Mouse (Mus musculus) liver, adult 2 months (tissue): Measurements from ENCODE around the gene Naa25. TPM values are rescaled to one million over a fixed set of nuclear protein-coding genes. Genes with fewer than 3 reads are reported as not detected.

Experiments
- DNase-seq: peaks from one replicate; pipeline ENCODE4 v3.0.0-alpha.2; 2011; ENCODE audit warnings: low read depth, low spot score; ENCODE audit errors: extremely low read depth
- H3K27ac ChIP-seq: fragments of 200-500 bp; replicated peaks from 2 replicates; pipeline ENCODE4 v1.5.1; 2012; ENCODE audit warnings: low read depth, mild to moderate bottlenecking, control low read depth, inconsistent platforms, low read length; ENCODE audit not compliant: insufficient read depth
- H3K27me3 ChIP-seq: fragments of 200-500 bp; 2 replicates; pipeline ENCODE4 v1.6.1; 2012; ENCODE audit warnings: mild to moderate bottlenecking, moderate library complexity, low read length, inconsistent platforms; ENCODE audit not compliant: control insufficient read depth, insufficient read depth
- H3K36me3 ChIP-seq: fragments of 200-500 bp; 2 replicates; pipeline ENCODE4 v1.6.1; 2012; ENCODE audit warnings: low read length, inconsistent platforms; ENCODE audit not compliant: control insufficient read depth, insufficient read depth
- H3K4me1 ChIP-seq: fragments of 200-500 bp; 2 replicates; pipeline ENCODE4 v1.6.1; 2011; ENCODE audit warnings: low read length; ENCODE audit not compliant: control insufficient read depth, insufficient read depth
- H3K4me3 ChIP-seq: fragments of 200-500 bp; 2 replicates; pipeline ENCODE4 v1.5.1; 2011; ENCODE audit warnings: low read depth, mild to moderate bottlenecking, control low read depth, low read length, moderate library complexity; ENCODE audit not compliant: insufficient read depth
- H3K79me2 ChIP-seq: fragments of 200-500 bp; 2 replicates; pipeline ENCODE4 v1.6.1; 2012; ENCODE audit warnings: inconsistent platforms, mild to moderate bottlenecking, low read length, moderate library complexity; ENCODE audit not compliant: control insufficient read depth, insufficient read depth
- H3K9ac ChIP-seq: fragments of 200-500 bp; 2 replicates; pipeline ENCODE4 v1.6.1; 2012; ENCODE audit warnings: low read depth, mild to moderate bottlenecking, control low read depth, inconsistent platforms, low read length
- CTCF ChIP-seq: fragments of 200-500 bp; IDR thresholded peaks from 2 replicates; pipeline ENCODE4 v1.5.1; 2011; ENCODE audit warnings: low read depth, low read length, control low read depth
- POLR2A ChIP-seq: fragments of 200-500 bp; IDR thresholded peaks from 2 replicates; pipeline ENCODE4 v1.6.1; 2011; ENCODE audit warnings: low read length, control low read depth; ENCODE audit not compliant: insufficient read depth; ENCODE audit errors: extremely low read depth
- WGBS: fragments of 180-500 bp; shearing (Covaris S2); methylation state at CpG from one replicate; pipeline ENCODE4 v1.1.7; 2018; 5-methylcytosine and 5-hydroxymethylcytosine counted together
- polyA plus RNA-seq: library from polyadenylated mRNA; depleted of rRNA; stranded (reverse); fragments of >200 nt; gene quantifications from 2 replicates; pipeline ENCODE4 v1.2.3, GENCODE M21; 2012
- total RNA-seq: library from RNA; depleted of rRNA; stranded (reverse); fragments of >200 nt; gene quantifications from 2 replicates; pipeline ENCODE4 v1.2.3, GENCODE M21; 2014

Naa25 gene
- total and polyA plus RNA-seq, 2 experiments, result 7.6 to 8.6 TPM

DNA sequence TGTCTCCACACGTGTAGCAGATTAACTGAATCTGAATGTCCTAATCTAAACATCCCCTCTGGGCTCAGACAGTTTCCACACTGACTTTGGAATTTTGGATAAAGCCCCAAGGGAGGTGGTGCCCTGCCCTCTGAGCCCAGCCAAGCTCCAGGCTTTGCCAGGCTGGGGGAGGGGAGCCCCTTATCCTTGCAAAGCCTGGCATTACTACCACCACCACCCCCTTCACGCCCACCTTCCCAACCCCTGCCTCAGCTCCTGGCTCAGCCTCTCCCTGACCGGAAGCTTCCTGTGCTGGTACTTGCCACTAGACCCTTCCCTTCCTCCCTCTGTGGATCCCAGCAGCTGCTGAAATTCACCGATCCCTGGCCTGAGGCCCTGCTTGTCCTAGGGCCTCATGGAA, 10.6 kb upstream of the Naa25 start:
- no peaks in the 10 kb centered on the region for H3K27me3 ChIP-seq
- TF ChIP-seq CTCF, result no peak
- no peak for TF ChIP-seq POLR2A
- H3K4me3 ChIP-seq, result no peak overlapping the region
- H3K4me1 ChIP-seq, result peaks cover 15% of the 10 kb centered on the region
- no peaks in the 10 kb centered on the region; the same call in 1 of the 2 replicates for H3K36me3 ChIP-seq
- H3K9ac ChIP-seq, result peak overlapping the region; percentile 14; the same call in 1 of the 2 replicates
- WGBS, result 26% methylated on average over 4 of the region's 4 CpGs
- peak overlapping the region; percentile 80 for H3K27ac ChIP-seq
- H3K79me2 ChIP-seq, result peaks cover 12% of the 10 kb centered on the region; the same call in 1 of the 2 replicates
- peak; percentile 70 for DNase-seq

DNA sequence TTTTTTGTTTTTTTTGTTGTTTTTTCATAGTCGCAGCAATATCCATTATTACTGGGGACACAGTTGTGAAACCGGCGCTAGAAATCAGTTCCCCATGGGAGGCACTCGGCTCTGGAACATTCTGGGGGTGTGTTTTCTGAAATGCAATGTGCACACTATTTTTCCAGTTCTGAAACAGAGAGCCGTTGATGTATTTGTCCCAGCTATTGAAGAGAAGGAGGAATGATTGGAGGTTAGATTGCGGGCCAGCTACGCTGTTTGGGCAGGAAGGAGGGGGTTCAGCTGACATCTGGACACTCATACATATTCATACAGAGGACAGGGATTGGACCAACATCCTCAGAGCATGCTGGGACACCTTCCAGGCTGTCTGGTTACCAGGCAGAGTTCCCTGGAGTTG, 8.6 kb upstream of the Naa25 start:
- no peak for TF ChIP-seq POLR2A
- no peak for TF ChIP-seq CTCF
- H3K4me1 ChIP-seq, result peaks cover 8% of the 10 kb centered on the region
- DNase-seq, result no peak
- H3K27me3 ChIP-seq, result no peaks in the 10 kb centered on the region
- H3K36me3 ChIP-seq, result no peaks in the 10 kb centered on the region
- H3K79me2 ChIP-seq, result no peaks in the 10 kb centered on the region
- H3K9ac ChIP-seq, result no peak overlapping the region
- H3K4me3 ChIP-seq, result no peak overlapping the region
- 77% methylated on average over 7 of the region's 7 CpGs for WGBS
- peak overlapping the region; percentile 33; the same call in 1 of the 2 replicates for H3K27ac ChIP-seq

DNA sequence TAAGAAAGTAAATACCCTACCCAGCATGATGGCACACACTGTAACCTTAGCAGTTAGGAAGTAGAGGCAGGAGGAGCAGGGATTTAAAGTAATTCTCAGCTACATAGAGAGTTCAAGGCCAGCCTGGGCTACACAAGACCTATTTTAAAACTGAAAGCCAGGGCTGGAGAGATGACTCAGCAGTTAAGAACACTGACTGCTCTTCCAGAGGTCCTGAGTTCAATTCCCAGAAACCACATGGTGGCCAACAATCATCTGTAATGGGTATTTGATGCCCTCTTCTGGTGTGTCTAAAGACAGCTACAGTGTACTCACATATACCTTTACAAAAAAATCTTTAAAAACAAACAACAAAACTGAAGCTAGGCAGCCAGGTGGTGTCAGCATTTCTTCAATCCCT, 8.0 kb upstream of the Naa25 start:
- no peak for DNase-seq
- Histone ChIP-seq H3K9ac (no peak overlapping the region), H3K27me3 (no peaks in the 10 kb centered on the region), H3K36me3 (no peaks in the 10 kb centered on the region), H3K79me2 (no peaks in the 10 kb centered on the region), H3K4me1 (peaks cover 6% of the 10 kb centered on the region), H3K4me3 (no peak overlapping the region), H3K27ac (0 out of 2 replicates have a peak overlapping the region, but pooled peaks have one; percentile 33)
- TF ChIP-seq CTCF, result no peak
- TF ChIP-seq POLR2A, result no peak

DNA sequence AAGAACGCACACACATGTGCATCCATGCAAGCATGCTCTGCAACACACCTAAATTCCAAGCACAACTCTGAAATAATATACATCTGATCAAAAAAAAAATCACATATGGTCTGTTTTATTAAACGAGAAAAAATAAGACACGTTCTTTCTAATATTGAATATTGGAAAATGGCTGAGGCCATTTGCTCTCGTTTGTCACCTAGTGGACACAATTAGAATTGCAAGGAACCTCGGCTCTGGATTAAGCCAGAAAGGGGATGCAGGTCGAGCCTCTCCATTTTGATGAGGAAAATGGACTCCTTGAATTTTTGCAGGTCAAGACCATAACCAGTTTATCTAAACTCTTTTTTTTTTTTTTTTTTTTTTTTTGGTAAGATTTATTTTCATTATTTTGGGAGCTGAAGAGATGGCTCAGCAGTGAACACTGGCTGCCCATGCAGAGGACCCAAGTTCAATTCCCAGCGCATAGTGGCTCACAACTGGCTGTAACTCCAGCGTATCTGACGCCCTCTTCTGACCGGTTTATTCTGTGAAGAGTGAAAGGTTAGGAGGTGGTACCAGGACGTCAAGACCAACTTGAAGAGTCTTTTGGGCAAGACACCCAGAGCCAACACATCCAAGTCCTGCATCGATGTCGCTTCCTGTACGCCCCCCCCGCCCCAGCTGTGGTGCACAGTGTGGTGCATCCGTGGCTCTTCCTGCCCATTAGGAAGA, 4.9 kb upstream of the Naa25 start:
- no peak overlapping the region for H3K27ac ChIP-seq
- 48% methylated on average over 16 of the region's 16 CpGs for WGBS
- no peak overlapping the region for H3K4me3 ChIP-seq
- H3K4me1 ChIP-seq, result no peaks in the 10 kb centered on the region
- TF ChIP-seq POLR2A (no peak), CTCF (peak; percentile 50)
- H3K9ac ChIP-seq, result no peak overlapping the region
- H3K27me3 ChIP-seq, result no peaks in the 10 kb centered on the region
- no peaks in the 10 kb centered on the region for H3K36me3 ChIP-seq
- H3K79me2 ChIP-seq, result 0 out of 2 replicates have a peak, but pooled peaks cover under 1% of the 10 kb centered on the region
- DNase-seq, result peak; percentile 40

DNA sequence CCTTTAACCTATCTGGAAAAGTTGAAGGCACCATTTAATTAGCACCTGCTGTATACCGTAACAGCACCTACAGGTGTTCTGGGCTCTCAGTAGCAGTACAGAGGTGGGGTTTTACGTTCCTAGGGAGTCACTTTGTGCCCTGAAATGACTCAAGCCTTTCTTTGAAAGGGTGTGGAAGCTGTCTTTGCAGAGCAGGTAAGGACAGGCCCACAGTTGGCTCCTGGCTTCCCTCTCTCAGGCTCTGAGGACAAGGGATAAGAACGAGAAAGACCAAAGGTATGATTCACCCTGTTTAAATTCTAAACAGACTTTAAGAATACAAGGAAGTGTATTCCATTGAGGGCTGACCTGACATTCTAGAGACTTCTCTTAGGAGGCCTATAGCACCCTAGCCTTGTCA, 4.3 kb upstream of the Naa25 start:
- no peaks in the 10 kb centered on the region for H3K27me3 ChIP-seq
- H3K9ac ChIP-seq, result no peak overlapping the region
- WGBS, result 79% methylated on average over 3 of the region's 3 CpGs
- H3K4me3 ChIP-seq, result no peak overlapping the region
- H3K27ac ChIP-seq, result no peak overlapping the region
- no peak for DNase-seq
- peaks cover 6% of the 10 kb centered on the region; the same call in 1 of the 2 replicates for H3K79me2 ChIP-seq
- no peaks in the 10 kb centered on the region for H3K36me3 ChIP-seq
- TF ChIP-seq POLR2A (no peak), CTCF (no peak)
- no peaks in the 10 kb centered on the region for H3K4me1 ChIP-seq

DNA sequence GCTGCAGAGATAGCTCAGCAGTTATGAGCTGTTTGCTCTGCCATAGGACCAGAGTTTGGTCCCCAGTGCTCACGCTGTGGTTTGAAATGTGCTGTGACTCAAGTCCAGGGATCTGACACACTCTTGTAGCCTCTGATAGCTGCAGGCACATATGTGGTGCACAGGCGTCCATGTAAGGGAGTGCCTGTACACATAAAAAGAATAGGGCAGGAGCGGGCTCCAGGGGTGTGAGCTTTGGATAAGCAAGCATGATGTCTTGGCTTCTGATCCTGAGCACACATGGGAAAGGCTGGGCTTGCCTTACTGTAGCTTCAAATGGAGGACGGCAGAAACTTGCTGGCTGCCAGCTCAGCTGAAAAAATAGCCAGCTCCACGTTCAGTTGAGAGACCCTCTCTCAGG, 2.1 kb upstream of the Naa25 start:
- no peak for TF ChIP-seq POLR2A
- TF ChIP-seq CTCF, result no peak
- Histone ChIP-seq H3K27me3 (no peaks in the 10 kb centered on the region), H3K4me3 (no peak overlapping the region), H3K27ac (no peak overlapping the region), H3K9ac (no peak overlapping the region), H3K79me2 (peaks cover 21% of the 10 kb centered on the region), H3K36me3 (no peaks in the 10 kb centered on the region), H3K4me1 (peaks cover 15% of the 10 kb centered on the region)
- DNase-seq, result no peak
- 94% methylated on average over 5 of the region's 5 CpGs for WGBS
